Mouse (Mus musculus): Measurements from ENCODE around the gene Tbc1d14. TPM values are rescaled to one million over a fixed set of nuclear protein-coding genes. Genes with fewer than 3 reads are reported as not detected.

Gene Tbc1d14
- polyA plus RNA-seq, 1 experiment from 2014 or later: 16.8 TPM

GRCm38 (mm10) chr5:36556289-36556688 is 36.8 kb downstream of the Tbc1d14 start:
- H3K27me3 ChIP-seq (replicated peaks; ENCODE audit: control insufficient read depth, insufficient read depth, low read length): no peaks in the 10 kb centered on the region
- H3K4me3 ChIP-seq (ENCODE audit: low read depth, low read length): no peak overlapping the region
- H3K27ac ChIP-seq (ENCODE audit: low read depth, low read length): no peak overlapping the region; the same call in 1 of the 2 replicates
- H3K9ac ChIP-seq (ENCODE audit: low read depth, low read length): no peak overlapping the region
- WGBS: 48% methylated on average over 4 of the region's 4 CpGs
- H3K4me1 ChIP-seq (replicated peaks; ENCODE audit: control insufficient read depth, insufficient read depth, low read length): peaks cover 26% of the 10 kb centered on the region
- no peak for ATAC-seq
- TF ChIP-seq CTCF (IDR thresholded peaks at IDR 0.05; ENCODE audit: low read depth): no peak
- H3K9me3 ChIP-seq (ENCODE audit: control insufficient read depth): no peaks in the 10 kb centered on the region
- H3K36me3 ChIP-seq (ENCODE audit: control insufficient read depth, insufficient read depth): no peaks in the 10 kb centered on the region
- H3K4me2 ChIP-seq (replicated peaks; ENCODE audit: low read depth): no peak overlapping the region

GRCm38 (mm10) chr5:36554496-36554895 is 38.6 kb downstream of the Tbc1d14 start:
- peak overlapping the region; percentile 24; the same call in 1 of the 2 replicates for H3K27ac ChIP-seq (ENCODE audit: low read depth, low read length)
- 44% methylated on average over 5 of the region's 5 CpGs for WGBS
- no peak overlapping the region for H3K4me3 ChIP-seq (ENCODE audit: low read depth, low read length)

GRCm38 (mm10) chr5:36553886-36554285 is 39.2 kb downstream of the Tbc1d14 start:
- Histone ChIP-seq H3K9me3 (ENCODE audit: control insufficient read depth) (no peaks in the 10 kb centered on the region), H3K4me2 (replicated peaks; ENCODE audit: low read depth) (no peak overlapping the region), H3K27me3 (replicated peaks; ENCODE audit: control insufficient read depth, insufficient read depth, low read length) (no peaks in the 10 kb centered on the region), H3K4me1 (replicated peaks; ENCODE audit: control insufficient read depth, insufficient read depth, low read length) (peaks cover 20% of the 10 kb centered on the region), H3K4me3 (ENCODE audit: low read depth, low read length) (no peak overlapping the region), H3K9ac (ENCODE audit: low read depth, low read length) (no peak overlapping the region), H3K27ac (ENCODE audit: low read depth, low read length) (peak overlapping the region; percentile 24; the same call in 1 of the 2 replicates), H3K36me3 (ENCODE audit: control insufficient read depth, insufficient read depth) (no peaks in the 10 kb centered on the region)
- 30% methylated on average over 4 of the region's 4 CpGs for WGBS
- no peak for TF ChIP-seq CTCF (IDR thresholded peaks at IDR 0.05; ENCODE audit: low read depth)
- ATAC-seq: peak; percentile 83

More at GRCm38 (mm10) chr5:36554496-36554895, 38.6 kb downstream of the Tbc1d14 start:
- no peak for TF ChIP-seq CTCF (IDR thresholded peaks at IDR 0.05; ENCODE audit: low read depth)
- Histone ChIP-seq H3K9me3 (ENCODE audit: control insufficient read depth) (no peaks in the 10 kb centered on the region), H3K36me3 (ENCODE audit: control insufficient read depth, insufficient read depth) (no peaks in the 10 kb centered on the region), H3K27me3 (replicated peaks; ENCODE audit: control insufficient read depth, insufficient read depth, low read length) (no peaks in the 10 kb centered on the region), H3K9ac (ENCODE audit: low read depth, low read length) (no peak overlapping the region), H3K4me1 (replicated peaks; ENCODE audit: control insufficient read depth, insufficient read depth, low read length) (peaks cover 22% of the 10 kb centered on the region), H3K4me2 (replicated peaks; ENCODE audit: low read depth) (no peak overlapping the region)
- 0 out of 2 replicates have a peak, but pooled peaks have one; percentile 35 for ATAC-seq

GRCm38 (mm10) chr5:36553056-36553606 is 39.9 kb downstream of the Tbc1d14 start:
- Histone ChIP-seq H3K27ac (ENCODE audit: low read depth, low read length) (no peak overlapping the region), H3K4me3 (ENCODE audit: low read depth, low read length) (no peak overlapping the region), H3K36me3 (ENCODE audit: control insufficient read depth, insufficient read depth) (no peaks in the 10 kb centered on the region)

GRCm38 (mm10) chr5:36552391-36552790 is 40.7 kb downstream of the Tbc1d14 start:
- no peak overlapping the region for H3K4me2 ChIP-seq (replicated peaks; ENCODE audit: low read depth)
- no peaks in the 10 kb centered on the region for H3K36me3 ChIP-seq (ENCODE audit: control insufficient read depth, insufficient read depth)
- peaks cover 13% of the 10 kb centered on the region; the same call in 1 of the 2 replicates for H3K4me1 ChIP-seq (replicated peaks; ENCODE audit: control insufficient read depth, insufficient read depth, low read length)
- H3K27ac ChIP-seq (ENCODE audit: low read depth, low read length): no peak overlapping the region
- no peaks in the 10 kb centered on the region for H3K27me3 ChIP-seq (replicated peaks; ENCODE audit: control insufficient read depth, insufficient read depth, low read length)
- ATAC-seq: no peak
- no peak for TF ChIP-seq CTCF (IDR thresholded peaks at IDR 0.05; ENCODE audit: low read depth)
- WGBS: 59% methylated on average over 4 of the region's 4 CpGs
- no peak overlapping the region for H3K4me3 ChIP-seq (ENCODE audit: low read depth, low read length)
- no peak overlapping the region for H3K9ac ChIP-seq (ENCODE audit: low read depth, low read length)
- no peaks in the 10 kb centered on the region for H3K9me3 ChIP-seq (ENCODE audit: control insufficient read depth)

More at GRCm38 (mm10) chr5:36553056-36553606, 39.9 kb downstream of the Tbc1d14 start:
- peaks cover 17% of the 10 kb centered on the region for H3K4me1 ChIP-seq (replicated peaks; ENCODE audit: control insufficient read depth, insufficient read depth, low read length)
- WGBS: 54% methylated on average over 2 of the region's 2 CpGs
- TF ChIP-seq CTCF (IDR thresholded peaks at IDR 0.05; ENCODE audit: low read depth): no peak
- H3K4me2 ChIP-seq (replicated peaks; ENCODE audit: low read depth): no peak overlapping the region
- no peak for ATAC-seq
- no peaks in the 10 kb centered on the region for H3K27me3 ChIP-seq (replicated peaks; ENCODE audit: control insufficient read depth, insufficient read depth, low read length)
- no peaks in the 10 kb centered on the region for H3K9me3 ChIP-seq (ENCODE audit: control insufficient read depth)
- no peak overlapping the region for H3K9ac ChIP-seq (ENCODE audit: low read depth, low read length)

GRCm38 (mm10) chr5:36549243-36549642 is 43.8 kb downstream of the Tbc1d14 start:
- Histone ChIP-seq H3K27ac (ENCODE audit: low read depth, low read length) (no peak overlapping the region; the same call in 1 of the 2 replicates), H3K9me3 (ENCODE audit: control insufficient read depth) (no peaks in the 10 kb centered on the region), H3K4me3 (ENCODE audit: low read depth, low read length) (no peak overlapping the region), H3K4me1 (replicated peaks; ENCODE audit: control insufficient read depth, insufficient read depth, low read length) (0 out of 2 replicates have a peak, but pooled peaks cover 2% of the 10 kb centered on the region), H3K9ac (ENCODE audit: low read depth, low read length) (no peak overlapping the region), H3K36me3 (ENCODE audit: control insufficient read depth, insufficient read depth) (no peaks in the 10 kb centered on the region), H3K4me2 (replicated peaks; ENCODE audit: low read depth) (no peak overlapping the region), H3K27me3 (replicated peaks; ENCODE audit: control insufficient read depth, insufficient read depth, low read length) (no peaks in the 10 kb centered on the region)
- no peak for TF ChIP-seq CTCF (IDR thresholded peaks at IDR 0.05; ENCODE audit: low read depth)
- ATAC-seq: no peak
- WGBS: 60% methylated on average over 6 of the region's 6 CpGs
